Comparison of ENCODE assay signal across 8 mouse cellular contexts in the genomic region with DNA sequence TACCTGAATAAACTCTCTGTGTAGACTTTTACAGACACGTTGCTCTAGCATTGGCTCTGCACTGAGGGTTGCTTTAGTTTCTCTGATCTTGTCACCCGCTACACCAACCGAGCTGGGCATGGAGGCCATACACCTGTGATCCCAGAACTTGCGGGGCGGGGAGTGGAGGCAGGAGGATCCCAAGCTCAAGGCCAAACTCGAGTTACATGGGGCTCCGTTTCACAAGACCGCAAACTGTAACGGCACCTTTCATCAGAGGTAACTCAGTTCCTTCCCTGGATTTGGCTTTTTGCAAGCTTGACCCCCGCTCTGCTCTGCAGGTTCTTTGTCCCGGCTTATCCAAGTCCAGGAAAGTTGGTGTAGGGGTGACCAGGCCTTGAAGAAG. TPM values are rescaled to one million over a fixed set of nuclear protein-coding genes. Genes with fewer than 3 reads are reported as not detected.
A peak's percentile ranks its signal among the peaks of the same experiment; 100 is the strongest.
DNase-seq lines count a peak whose midpoint lies in the region; ATAC-seq and TF ChIP-seq lines count a peak whose summit lies in the region.

No protein-coding gene starts in this region.

- H3K9ac ChIP-seq in liver, adult 2 months (ENCODE audit: low read depth, low read length): peak overlapping the region; percentile 42
- peak overlapping the region; percentile 60; the same call in 1 of the 2 replicates for H3K9ac ChIP-seq in embryonic facial prominence, embryonic 15.5 days
- H3K9ac ChIP-seq in intestine, postnatal 0 days (ENCODE audit: low read depth, low read length): peak overlapping the region; percentile 70
- H3K9ac ChIP-seq in neural tube, embryonic 14.5 days (replicated peaks; ENCODE audit: low read depth, low read length): peak overlapping the region; percentile 88

- no peaks in the 10 kb centered on the region for H3K79me2 ChIP-seq in liver, adult 2 months (ENCODE audit: control insufficient read depth, insufficient read depth, low read length)

- no peak for DNase-seq in liver, adult 2 months (ENCODE audit: extremely low read depth, low read depth, low spot score)
- DNase-seq in liver: no peak
- DNase-seq in cerebellum, adult 11 months: no peak
- DNase-seq in thymus, postnatal 25 days: no peak

- H3K4me2 ChIP-seq in embryonic facial prominence, embryonic 15.5 days (replicated peaks): peak overlapping the region; percentile 90
- H3K4me2 ChIP-seq in intestine, postnatal 0 days (replicated peaks; ENCODE audit: low read depth): peak overlapping the region; percentile 75
- peak overlapping the region; percentile 83 for H3K4me2 ChIP-seq in neural tube, embryonic 14.5 days (ENCODE audit: low read depth, low read length)

- TF ChIP-seq POLR2A in liver, adult 2 months (IDR thresholded peaks at IDR 0.05; ENCODE audit: extremely low read depth, insufficient read depth, low read length): no peak

- ATAC-seq in embryonic facial prominence, embryonic 15.5 days (ENCODE audit: insufficient number of reproducible peaks, low FRiP score, low TSS enrichment, low read depth): no peak
- no peak for ATAC-seq in intestine, postnatal 0 days
- no peak for ATAC-seq in neural tube, embryonic 14.5 days (ENCODE audit: low read depth)
- ATAC-seq in monocyte, adult 5-6 weeks (replicated peaks; ENCODE audit: insufficient number of reproducible peaks, low FRiP score, low TSS enrichment, poor library complexity, severe bottlenecking): no peak

- H3K36me3 ChIP-seq in liver, adult 2 months (ENCODE audit: control insufficient read depth, insufficient read depth, low read length): no peaks in the 10 kb centered on the region
- H3K36me3 ChIP-seq in embryonic facial prominence, embryonic 15.5 days: no peaks in the 10 kb centered on the region
- peaks cover 7% of the 10 kb centered on the region; the same call in 1 of the 2 replicates for H3K36me3 ChIP-seq in intestine, postnatal 0 days (ENCODE audit: control insufficient read depth, insufficient read depth)
- H3K36me3 ChIP-seq in neural tube, embryonic 14.5 days (ENCODE audit: control insufficient read depth, insufficient read depth, low read length): no peaks in the 10 kb centered on the region; the same call in 1 of the 2 replicates

- no peaks in the 10 kb centered on the region for H3K9me3 ChIP-seq in embryonic facial prominence, embryonic 15.5 days (replicated peaks)
- H3K9me3 ChIP-seq in intestine, postnatal 0 days (ENCODE audit: control insufficient read depth): no peaks in the 10 kb centered on the region
- H3K9me3 ChIP-seq in neural tube, embryonic 14.5 days (ENCODE audit: control insufficient read depth, low read length): no peaks in the 10 kb centered on the region

- peak overlapping the region; percentile 72 for H3K4me3 ChIP-seq in liver, adult 2 months (ENCODE audit: insufficient read depth, low read depth, low read length)
- H3K4me3 ChIP-seq in embryonic facial prominence, embryonic 15.5 days (replicated peaks): peak overlapping the region; percentile 83
- H3K4me3 ChIP-seq in intestine, postnatal 0 days (ENCODE audit: low read depth, low read length): peak overlapping the region; percentile 71
- H3K4me3 ChIP-seq in neural tube, embryonic 14.5 days (ENCODE audit: low read depth, low read length): peak overlapping the region; percentile 81

- H3K27ac ChIP-seq in liver, adult 2 months (replicated peaks; ENCODE audit: insufficient read depth, low read depth, low read length): peak overlapping the region; percentile 82
- H3K27ac ChIP-seq in embryonic facial prominence, embryonic 15.5 days (replicated peaks): no peak overlapping the region; the same call in 1 of the 2 replicates
- peak overlapping the region; percentile 97 for H3K27ac ChIP-seq in intestine, postnatal 0 days (ENCODE audit: low read depth, low read length)
- no peak overlapping the region; the same call in 1 of the 2 replicates for H3K27ac ChIP-seq in neural tube, embryonic 14.5 days (ENCODE audit: low read depth, low read length)

- 11% methylated on average over 11 of the region's 11 CpGs for WGBS in liver, adult 2 months
- 31% methylated on average over 11 of the region's 11 CpGs for WGBS in embryonic facial prominence, embryonic 15.5 days
- WGBS in intestine, postnatal 0 days: 26% methylated on average over 11 of the region's 11 CpGs
- 37% methylated on average over 11 of the region's 11 CpGs for WGBS in neural tube, embryonic 14.5 days

- no peak for TF ChIP-seq CTCF in liver, adult 2 months (IDR thresholded peaks at IDR 0.05; ENCODE audit: low read depth, low read length)
- TF ChIP-seq CTCF in intestine, postnatal 0 days (IDR thresholded peaks at IDR 0.05; ENCODE audit: low read depth): no peak

- no peaks in the 10 kb centered on the region for H3K27me3 ChIP-seq in liver, adult 2 months (ENCODE audit: control insufficient read depth, insufficient read depth, low read length)
- no peaks in the 10 kb centered on the region for H3K27me3 ChIP-seq in embryonic facial prominence, embryonic 15.5 days
- no peaks in the 10 kb centered on the region for H3K27me3 ChIP-seq in intestine, postnatal 0 days (replicated peaks; ENCODE audit: control insufficient read depth, insufficient read depth, low read length)
- no peaks in the 10 kb centered on the region for H3K27me3 ChIP-seq in neural tube, embryonic 14.5 days (ENCODE audit: control insufficient read depth, insufficient read depth, low read length)

- H3K4me1 ChIP-seq in liver, adult 2 months (ENCODE audit: control insufficient read depth, insufficient read depth, low read length): peaks cover 11% of the 10 kb centered on the region
- H3K4me1 ChIP-seq in embryonic facial prominence, embryonic 15.5 days: peaks cover 22% of the 10 kb centered on the region
- H3K4me1 ChIP-seq in intestine, postnatal 0 days (replicated peaks; ENCODE audit: control insufficient read depth, insufficient read depth, low read length): peaks cover 10% of the 10 kb centered on the region; the same call in 1 of the 2 replicates
- peaks cover 11% of the 10 kb centered on the region for H3K4me1 ChIP-seq in neural tube, embryonic 14.5 days (ENCODE audit: control insufficient read depth, insufficient read depth, low read length)

RNA-seq across cellular contexts. Expression of a gene that starts 1.0 kb away (rescaled TPM):
- total RNA-seq in liver, adult 2 months (2014; rRNA removed): 3.7 and 4.1 TPM in 2 replicates
- 5.7 and 9.5 TPM in 2 replicates for polyA plus RNA-seq in liver, adult 2 months (2012; rRNA removed)
- polyA plus RNA-seq in embryonic facial prominence, embryonic 15.5 days (2015; fragmentation: Nextera tagmentation; extraction: Ambion mirVana): 14.4 and 15.3 TPM in 2 replicates
- polyA plus RNA-seq in intestine, postnatal 0 days (2015; fragmentation: Nextera tagmentation; extraction: Ambion mirVana): 42.4 and 47.8 TPM in 2 replicates
- 18.1 and 19.8 TPM in 2 replicates for polyA plus RNA-seq in neural tube, embryonic 14.5 days (2014; fragmentation: Nextera tagmentation; extraction: Ambion mirVana)
- 1.1 to 4.3 TPM (median 3.0 TPM) in 3 replicates for total RNA-seq in monocyte, adult 5-6 weeks (2017)

RNA-seq across cellular contexts. Expression of a gene that starts 5.9 kb away (rescaled TPM):
- 82.4 and 83.3 TPM in 2 replicates for total RNA-seq in liver, adult 2 months (2014; rRNA removed)
- 35.2 and 56.8 TPM in 2 replicates for polyA plus RNA-seq in liver, adult 2 months (2012; rRNA removed)
- polyA plus RNA-seq in embryonic facial prominence, embryonic 15.5 days (2015; fragmentation: Nextera tagmentation; extraction: Ambion mirVana): 111 and 116 TPM in 2 replicates
- 144 and 145 TPM in 2 replicates for polyA plus RNA-seq in intestine, postnatal 0 days (2015; fragmentation: Nextera tagmentation; extraction: Ambion mirVana)
- polyA plus RNA-seq in neural tube, embryonic 14.5 days (2014; fragmentation: Nextera tagmentation; extraction: Ambion mirVana): 194 and 208 TPM in 2 replicates
- total RNA-seq in monocyte, adult 5-6 weeks (2017): 14.6 to 46.7 TPM (median 28.7 TPM) in 3 replicates

RNA-seq across cellular contexts. Expression of a gene that starts 14.7 kb away (rescaled TPM):
- 36.7 and 38.4 TPM in 2 replicates for total RNA-seq in liver, adult 2 months (2014; rRNA removed)
- polyA plus RNA-seq in liver, adult 2 months (2012; rRNA removed): 13.0 and 27.2 TPM in 2 replicates
- 66.5 and 71.5 TPM in 2 replicates for polyA plus RNA-seq in embryonic facial prominence, embryonic 15.5 days (2015; fragmentation: Nextera tagmentation; extraction: Ambion mirVana)
- 32.5 and 35.6 TPM in 2 replicates for polyA plus RNA-seq in intestine, postnatal 0 days (2015; fragmentation: Nextera tagmentation; extraction: Ambion mirVana)
- 64.9 and 82.9 TPM in 2 replicates for polyA plus RNA-seq in neural tube, embryonic 14.5 days (2014; fragmentation: Nextera tagmentation; extraction: Ambion mirVana)
- total RNA-seq in monocyte, adult 5-6 weeks (2017): 193 to 365 TPM (median 198 TPM) in 3 replicates

RNA-seq across cellular contexts. Expression of a gene that starts 54.9 kb away (rescaled TPM):
- total RNA-seq in liver, adult 2 months (2014; rRNA removed): 0.27 and 0.37 TPM in 2 replicates
- 0.62 and 1.2 TPM in 2 replicates for polyA plus RNA-seq in liver, adult 2 months (2012; rRNA removed)
- 34.0 and 35.4 TPM in 2 replicates for polyA plus RNA-seq in embryonic facial prominence, embryonic 15.5 days (2015; fragmentation: Nextera tagmentation; extraction: Ambion mirVana)
- polyA plus RNA-seq in intestine, postnatal 0 days (2015; fragmentation: Nextera tagmentation; extraction: Ambion mirVana): 6.2 and 6.8 TPM in 2 replicates
- 15.7 and 17.0 TPM in 2 replicates for polyA plus RNA-seq in neural tube, embryonic 14.5 days (2014; fragmentation: Nextera tagmentation; extraction: Ambion mirVana)
- total RNA-seq in monocyte, adult 5-6 weeks (2017): not detected in 3 replicates

Comparison
In these comparisons a context has a peak if more than half of its experiments do, and no peak if none do; other contexts are left out.
1. H3K27ac ChIP-seq: peak in liver, adult 2 months (single experiment) and intestine, postnatal 0 days (single experiment); none in embryonic facial prominence, embryonic 15.5 days (single experiment) and neural tube, embryonic 14.5 days (single experiment).
2. Peak in every context shown above with its lines, with median percentiles within 50 percentile points of each other: H3K4me3 ChIP-seq, H3K9ac ChIP-seq and H3K4me2 ChIP-seq.